Mouse (Mus musculus): ENCODE data around the gene Dhx36. TPM values are rescaled to one million over a fixed set of nuclear protein-coding genes. Genes with fewer than 3 reads are reported as not detected.

Dhx36 gene
- 5.2 TPM for polyA plus RNA-seq (2015; fragmentation: Illumina TruSeq; extraction: RNeasy Lipid Tissue Mini Kit (QIAGEN cat#74804); ENCODE audit: insufficient read depth, low read depth, low replicate concordance)

GRCm38 (mm10) chr3:62506488-62507205, at the start of gene Dhx36:
Gene Dhx36, minus strand, starts transcription at chr3:62507004.

Other genes starting within 250 kb of the Dhx36 start
- 3.7 TPM for gene Arhgef26, start 168.7 kb downstream of the Dhx36 start, polyA plus RNA-seq (2015; fragmentation: Illumina TruSeq; extraction: RNeasy Lipid Tissue Mini Kit (QIAGEN cat#74804); ENCODE audit: insufficient read depth, low read depth, low replicate concordance)
- not detected for gene Gpr149, start 98.1 kb upstream of the Dhx36 start, polyA plus RNA-seq (2015; fragmentation: Illumina TruSeq; extraction: RNeasy Lipid Tissue Mini Kit (QIAGEN cat#74804); ENCODE audit: insufficient read depth, low read depth, low replicate concordance)